Mouse (Mus musculus): ENCODE results near the gene Gba.

DNA sequence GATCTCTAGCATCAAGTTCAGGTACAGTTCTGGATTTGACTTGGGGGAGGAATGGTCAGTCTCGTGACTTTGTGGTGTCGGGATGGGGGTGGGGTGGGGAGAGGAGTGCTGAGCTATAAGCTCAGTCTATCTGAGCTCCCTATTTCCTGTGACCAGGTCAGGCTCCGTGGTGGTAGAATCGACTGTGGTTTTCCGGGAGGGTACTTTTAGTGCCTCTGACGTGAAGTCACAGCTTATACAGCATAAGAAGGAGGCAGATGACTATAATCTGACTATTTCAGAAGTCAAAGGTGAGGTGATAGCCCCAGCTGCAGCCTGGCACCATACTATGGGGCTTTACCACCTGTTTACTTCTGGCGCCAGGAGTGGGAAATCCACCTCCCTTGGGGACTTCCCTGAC lies 28.6 kb downstream of the Gba start:
- TF ChIP-seq CTCF (IDR thresholded peaks at IDR 0.05; ENCODE audit: low read depth) (no peak), EP300 (IDR thresholded peaks at IDR 0.05; ENCODE audit: low read depth) (no peak)

Measured in heart, postnatal 0 days (tissue).